Mouse (Mus musculus): ENCODE data around the gene Sumf1. TPM values are rescaled to one million over a fixed set of nuclear protein-coding genes. Genes with fewer than 3 reads are reported as not detected.

The Sumf1 gene
- polyA plus RNA-seq (2012; fragmentation: generic; extraction: Trizol), result 19.6 TPM
- long read RNA-seq, experiment 1, transcript Sumf1-201 (9 exons, 2,593 nt), result major isoform, 30 of 38 reads
- long read RNA-seq, experiment 1, partial matches to known transcripts, result 2 of 38 reads
- long read RNA-seq, experiment 1, other reads (novel, unspliced or antisense), result 6 of 38 reads
- long read RNA-seq, experiment 2, transcript Sumf1-201 (9 exons, 2,593 nt), result major isoform, 233 of 259 reads
- long read RNA-seq, experiment 2, partial matches to known transcripts, result 2 of 259 reads
- long read RNA-seq, experiment 2, other reads (novel, unspliced or antisense), result 24 of 259 reads

- peak within 1 kb of the TSS; percentile 56 for H3K4me3 ChIP-seq (ENCODE audit: insufficient read depth, poor library complexity, severe bottlenecking)
- H3ac ChIP-seq (ENCODE audit: control insufficient read depth, insufficient read length, low read depth), result peak within 1 kb of the TSS; percentile 98
- no peak for TF ChIP-seq CEBPB (IDR thresholded peaks at IDR 0.05; ENCODE audit: low read depth)
- TF ChIP-seq CTCF (IDR thresholded peaks at IDR 0.05; ENCODE audit: control insufficient read depth, insufficient read depth, insufficient read length), result no peak
- peak; percentile 52 for TF ChIP-seq MAX (IDR thresholded peaks at IDR 0.05)
- peak; percentile 100 for TF ChIP-seq USF1 (IDR thresholded peaks at IDR 0.05; ENCODE audit: low read depth)
- TF ChIP-seq MYOD1 (IDR thresholded peaks at IDR 0.05; ENCODE audit: control insufficient read depth, insufficient read length, low read depth), result no peak
- no peak for TF ChIP-seq MYOG (IDR thresholded peaks at IDR 0.05; ENCODE audit: control insufficient read depth, extremely low read depth, insufficient read length)
- TF ChIP-seq FOSL1 (IDR thresholded peaks at IDR 0.05; ENCODE audit: insufficient read depth, low read length, poor library complexity, severe bottlenecking), result no peak
- H3K79me2 ChIP-seq (ENCODE audit: control insufficient read depth, insufficient read depth), result peaks cover 27% of the 10 kb centered on the region
- H3K27me3 ChIP-seq (ENCODE audit: control insufficient read depth, insufficient read depth, insufficient read length), result peaks cover 3% of the 10 kb centered on the region
- H3K36me3 ChIP-seq (ENCODE audit: control insufficient read depth, insufficient read depth), result no peaks in the 10 kb centered on the region
- no peaks in the 10 kb centered on the region for H3K79me3 ChIP-seq (ENCODE audit: low read depth)
These were observed at the start of gene Sumf1 for GRCm38 (mm10) chr6:108184847-108185684. Gene Sumf1, minus strand, starts transcription at chr6:108185582.

DNA sequence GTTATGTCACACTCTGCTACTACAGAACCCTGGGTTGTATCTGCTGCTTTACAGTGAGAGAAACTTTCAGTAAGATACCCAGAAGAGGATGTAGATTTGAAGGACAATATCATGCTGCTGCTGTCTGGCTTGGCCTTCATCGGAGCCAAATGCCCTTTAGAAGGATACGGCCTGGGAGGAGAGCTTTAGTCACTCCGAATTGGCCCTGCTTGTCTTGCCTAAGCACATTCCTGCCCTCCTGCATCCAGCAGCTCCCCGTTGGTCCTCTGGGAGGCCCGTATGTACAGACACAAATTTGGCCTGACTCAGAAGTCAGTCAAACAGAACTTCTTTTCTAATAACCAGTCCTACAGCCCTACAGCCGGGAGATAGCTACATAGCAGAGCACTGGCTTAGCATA lies 49.2 kb upstream of the Sumf1 start:
- Histone ChIP-seq H3ac (ENCODE audit: control insufficient read depth, insufficient read length, low read depth) (no peak overlapping the region), H3K79me2 (ENCODE audit: control insufficient read depth, insufficient read depth) (no peaks in the 10 kb centered on the region), H3K4me3 (ENCODE audit: insufficient read depth, poor library complexity, severe bottlenecking) (no peak overlapping the region), H3K79me3 (ENCODE audit: low read depth) (no peaks in the 10 kb centered on the region), H3K36me3 (ENCODE audit: control insufficient read depth, insufficient read depth) (no peaks in the 10 kb centered on the region), H3K27me3 (ENCODE audit: control insufficient read depth, insufficient read depth, insufficient read length) (no peaks in the 10 kb centered on the region)
- no peak for TF ChIP-seq MAX (IDR thresholded peaks at IDR 0.05)
- TF ChIP-seq MYOD1 (IDR thresholded peaks at IDR 0.05; ENCODE audit: control insufficient read depth, insufficient read length, low read depth), result no peak
- TF ChIP-seq CTCF (IDR thresholded peaks at IDR 0.05; ENCODE audit: control insufficient read depth, insufficient read depth, insufficient read length), result no peak
- TF ChIP-seq MYOG (IDR thresholded peaks at IDR 0.05; ENCODE audit: control insufficient read depth, extremely low read depth, insufficient read length), result no peak
- TF ChIP-seq CEBPB (IDR thresholded peaks at IDR 0.05; ENCODE audit: low read depth), result no peak
- TF ChIP-seq FOSL1 (IDR thresholded peaks at IDR 0.05; ENCODE audit: insufficient read depth, low read length, poor library complexity, severe bottlenecking), result no peak
- no peak for TF ChIP-seq USF1 (IDR thresholded peaks at IDR 0.05; ENCODE audit: low read depth)

DNA sequence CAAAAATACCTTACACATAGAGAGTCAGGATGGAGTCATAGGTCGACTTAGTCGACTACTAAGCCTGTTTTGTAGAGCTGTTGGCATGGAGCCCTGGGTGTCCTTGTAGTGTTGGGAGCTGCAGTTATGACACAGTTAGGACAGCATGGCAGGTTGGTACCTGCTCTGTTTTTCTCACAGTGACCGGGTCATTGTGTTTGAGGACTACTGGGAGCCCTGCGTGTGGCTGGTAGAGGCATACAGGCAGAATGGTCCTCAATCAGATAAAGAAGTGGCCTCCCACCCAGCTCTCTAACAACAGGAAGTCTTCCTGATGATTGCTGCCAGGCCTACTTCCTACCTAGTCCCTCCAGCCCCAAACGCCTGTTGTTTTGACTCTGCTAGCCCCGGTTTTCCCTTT lies 47.7 kb upstream of the Sumf1 start:
- TF ChIP-seq MYOD1 (IDR thresholded peaks at IDR 0.05; ENCODE audit: control insufficient read depth, insufficient read length, low read depth) (no peak), CEBPB (IDR thresholded peaks at IDR 0.05; ENCODE audit: low read depth) (no peak), CTCF (IDR thresholded peaks at IDR 0.05; ENCODE audit: control insufficient read depth, insufficient read depth, insufficient read length) (no peak), FOSL1 (IDR thresholded peaks at IDR 0.05; ENCODE audit: insufficient read depth, low read length, poor library complexity, severe bottlenecking) (no peak), USF1 (IDR thresholded peaks at IDR 0.05; ENCODE audit: low read depth) (no peak), MAX (IDR thresholded peaks at IDR 0.05) (no peak), MYOG (IDR thresholded peaks at IDR 0.05; ENCODE audit: control insufficient read depth, extremely low read depth, insufficient read length) (no peak)
- Histone ChIP-seq H3K79me2 (ENCODE audit: control insufficient read depth, insufficient read depth) (no peaks in the 10 kb centered on the region), H3K79me3 (ENCODE audit: low read depth) (no peaks in the 10 kb centered on the region)

GRCm38 (mm10) chr6:108231892-108232710 lies 46.7 kb upstream of the Sumf1 start:
- H3K4me3 ChIP-seq (ENCODE audit: insufficient read depth, poor library complexity, severe bottlenecking), result no peak overlapping the region
- no peaks in the 10 kb centered on the region for H3K36me3 ChIP-seq (ENCODE audit: control insufficient read depth, insufficient read depth)
- TF ChIP-seq MYOG (IDR thresholded peaks at IDR 0.05; ENCODE audit: control insufficient read depth, extremely low read depth, insufficient read length) (no peak), CTCF (IDR thresholded peaks at IDR 0.05; ENCODE audit: control insufficient read depth, insufficient read depth, insufficient read length) (no peak), FOSL1 (IDR thresholded peaks at IDR 0.05; ENCODE audit: insufficient read depth, low read length, poor library complexity, severe bottlenecking) (no peak), MAX (IDR thresholded peaks at IDR 0.05) (no peak), USF1 (IDR thresholded peaks at IDR 0.05; ENCODE audit: low read depth) (no peak), CEBPB (IDR thresholded peaks at IDR 0.05; ENCODE audit: low read depth) (no peak), MYOD1 (IDR thresholded peaks at IDR 0.05; ENCODE audit: control insufficient read depth, insufficient read length, low read depth) (no peak)
- no peaks in the 10 kb centered on the region for H3K79me3 ChIP-seq (ENCODE audit: low read depth)
- H3ac ChIP-seq (ENCODE audit: control insufficient read depth, insufficient read length, low read depth), result no peak overlapping the region
- H3K79me2 ChIP-seq (ENCODE audit: control insufficient read depth, insufficient read depth), result no peaks in the 10 kb centered on the region
- no peaks in the 10 kb centered on the region for H3K27me3 ChIP-seq (ENCODE audit: control insufficient read depth, insufficient read depth, insufficient read length)

More for the DNA sequence above, 47.7 kb upstream of the Sumf1 start:
- Histone ChIP-seq H3K4me3 (ENCODE audit: insufficient read depth, poor library complexity, severe bottlenecking) (no peak overlapping the region), H3ac (ENCODE audit: control insufficient read depth, insufficient read length, low read depth) (no peak overlapping the region), H3K36me3 (ENCODE audit: control insufficient read depth, insufficient read depth) (no peaks in the 10 kb centered on the region), H3K27me3 (ENCODE audit: control insufficient read depth, insufficient read depth, insufficient read length) (no peaks in the 10 kb centered on the region)

- Histone ChIP-seq H3K27me3 (ENCODE audit: control insufficient read depth, insufficient read depth, insufficient read length) (no peaks in the 10 kb centered on the region), H3ac (ENCODE audit: control insufficient read depth, insufficient read length, low read depth) (no peak overlapping the region), H3K4me3 (ENCODE audit: insufficient read depth, poor library complexity, severe bottlenecking) (no peak overlapping the region), H3K79me3 (ENCODE audit: low read depth) (no peaks in the 10 kb centered on the region), H3K36me3 (ENCODE audit: control insufficient read depth, insufficient read depth) (no peaks in the 10 kb centered on the region), H3K79me2 (ENCODE audit: control insufficient read depth, insufficient read depth) (no peaks in the 10 kb centered on the region)
- no peak for TF ChIP-seq MAX (IDR thresholded peaks at IDR 0.05)
- TF ChIP-seq MYOD1 (IDR thresholded peaks at IDR 0.05; ENCODE audit: control insufficient read depth, insufficient read length, low read depth), result no peak
- TF ChIP-seq USF1 (IDR thresholded peaks at IDR 0.05; ENCODE audit: low read depth), result no peak
- TF ChIP-seq CTCF (IDR thresholded peaks at IDR 0.05; ENCODE audit: control insufficient read depth, insufficient read depth, insufficient read length), result no peak
- no peak for TF ChIP-seq CEBPB (IDR thresholded peaks at IDR 0.05; ENCODE audit: low read depth)
These were observed 45.2 kb upstream of the Sumf1 start for GRCm38 (mm10) chr6:108230608-108231007.

All from C2C12 (cell line).